ENCODE assay signal across 21 mouse cellular contexts in genomic region chr3:73401395-73401794, GRCm38 (mm10).
DNase-seq lines count a peak whose midpoint lies in the region; ATAC-seq lines count a peak whose summit lies in the region.
"Had no signal": no experiment of that assay in that cellular context is flagged by ENCODE, and none has a peak within 500 bp of the region (broad histone marks: within the 10 kb centered on the region; RNA-seq: fewer than 3 reads in every experiment).

No protein-coding gene starts in this region.

- H3K4me1 ChIP-seq in midbrain, embryonic 14.5 days (ENCODE audit: control insufficient read depth, insufficient read depth, low read length) = no peaks in the 10 kb centered on the region
- no peaks in the 10 kb centered on the region for H3K4me1 ChIP-seq in midbrain, embryonic 11.5 days (ENCODE audit: control insufficient read depth, insufficient read depth, low read length)
- H3K4me1 ChIP-seq: forebrain, embryonic 15.5 days; heart, embryonic 15.5 days; hindbrain, embryonic 15.5 days; limb, embryonic 10.5 days; liver, embryonic 13.5 days; megakaryocyte, embryonic 14.5 days; stomach, embryonic 15.5 days had no signal

- no peak overlapping the region for H3K9ac ChIP-seq in midbrain, embryonic 14.5 days (replicated peaks; ENCODE audit: low read length)
- H3K9ac ChIP-seq in midbrain, embryonic 11.5 days (ENCODE audit: low read length) = no peak overlapping the region
- H3K9ac ChIP-seq: forebrain, embryonic 15.5 days; heart, embryonic 15.5 days; hindbrain, embryonic 15.5 days; liver, embryonic 13.5 days; stomach, embryonic 15.5 days had no signal

- no peaks in the 10 kb centered on the region for H3K9me3 ChIP-seq in midbrain, embryonic 14.5 days (ENCODE audit: control insufficient read depth, low read length)
- no peaks in the 10 kb centered on the region for H3K9me3 ChIP-seq in midbrain, embryonic 11.5 days (ENCODE audit: control insufficient read depth, low read length)
- H3K9me3 ChIP-seq: forebrain, embryonic 15.5 days; heart, embryonic 15.5 days; hindbrain, embryonic 15.5 days; limb, embryonic 10.5 days; liver, embryonic 13.5 days; megakaryocyte, embryonic 14.5 days; stomach, embryonic 15.5 days had no signal

- no peaks in the 10 kb centered on the region for H3K27me3 ChIP-seq in midbrain, embryonic 14.5 days (ENCODE audit: control insufficient read depth, insufficient read depth, low read length)
- H3K27me3 ChIP-seq in midbrain, embryonic 11.5 days (ENCODE audit: control insufficient read depth, insufficient read depth, low read length) = no peaks in the 10 kb centered on the region
- H3K27me3 ChIP-seq: forebrain, embryonic 15.5 days; heart, embryonic 15.5 days; hindbrain, embryonic 15.5 days; liver, embryonic 13.5 days; megakaryocyte, embryonic 14.5 days; stomach, embryonic 15.5 days had no signal

- intact Hi-C loops in left cerebral cortex, postnatal 14 days (cut with DNase I) = loop anchor here (5.0 kb wide), 1 partner anchor 334 kb away; no protein-coding TSS in a partner anchor

- DNase-seq in frontal cortex, adult 2 months (ENCODE audit: extremely low spot score in 1 of 2, low spot score in 1 of 2) = peak; percentile 20 to 58
- no peak for DNase-seq in frontal cortex, postnatal 10 days (ENCODE audit: low spot score in 2 of 2)
- DNase-seq in midbrain, embryonic 14.5 days = peak; percentile 12
- DNase-seq in midbrain, embryonic 11.5 days (ENCODE audit: low spot score, missing footprints) = no peak
- DNase-seq in layer of hippocampus, adult 11-12 months (ENCODE audit: low spot score) = peak; percentile 41
- DNase-seq in left cerebral cortex, postnatal 14 days (ENCODE audit: low spot score in 2 of 2) = peak; percentile 14 to 22
- no peak for DNase-seq in lung, postnatal 10 days
- no peak for DNase-seq in urinary bladder, postnatal 25 days (ENCODE audit: low spot score)
- DNase-seq: adrenal gland, postnatal 36 days; kidney, adult 2 months; kidney, postnatal 36 days; liver, embryonic 13.5 days; spleen, adult 18-20 months; thymus, postnatal 14 days had no signal

- ATAC-seq in midbrain, embryonic 14.5 days (ENCODE audit: low FRiP score, low TSS enrichment) = no peak
- no peak for ATAC-seq in midbrain, embryonic 11.5 days (ENCODE audit: low FRiP score)
- ATAC-seq: CD4-positive, CD25-positive, alpha-beta regulatory T cell, adult 4 months; forebrain, embryonic 15.5 days had no signal

- no peak overlapping the region for H3K4me2 ChIP-seq in midbrain, embryonic 14.5 days (ENCODE audit: low read length)
- H3K4me2 ChIP-seq in midbrain, embryonic 11.5 days = no peak overlapping the region
- H3K4me2 ChIP-seq: forebrain, embryonic 15.5 days; heart, embryonic 15.5 days; hindbrain, embryonic 15.5 days; liver, embryonic 13.5 days; stomach, embryonic 15.5 days had no signal

- no peak overlapping the region for H3K27ac ChIP-seq in midbrain, embryonic 14.5 days (replicated peaks; ENCODE audit: low read depth, low read length)
- H3K27ac ChIP-seq in midbrain, embryonic 11.5 days (ENCODE audit: low read depth, low read length) = no peak overlapping the region
- H3K27ac ChIP-seq: forebrain, embryonic 15.5 days; heart, embryonic 15.5 days; hindbrain, embryonic 15.5 days; limb, embryonic 10.5 days; liver, embryonic 13.5 days; stomach, embryonic 15.5 days had no signal

- H3K36me3 ChIP-seq in midbrain, embryonic 14.5 days (ENCODE audit: control insufficient read depth, insufficient read depth, low read length) = no peaks in the 10 kb centered on the region
- H3K36me3 ChIP-seq in midbrain, embryonic 11.5 days (ENCODE audit: control insufficient read depth, insufficient read depth, low read length) = no peaks in the 10 kb centered on the region
- H3K36me3 ChIP-seq: forebrain, embryonic 15.5 days; heart, embryonic 15.5 days; hindbrain, embryonic 15.5 days; limb, embryonic 10.5 days; liver, embryonic 13.5 days; stomach, embryonic 15.5 days had no signal

- no peak overlapping the region for H3K4me3 ChIP-seq in midbrain, embryonic 14.5 days (replicated peaks; ENCODE audit: low read depth, low read length)
- H3K4me3 ChIP-seq in midbrain, embryonic 11.5 days (ENCODE audit: low read depth, low read length) = no peak overlapping the region
- H3K4me3 ChIP-seq: forebrain, embryonic 15.5 days; heart, embryonic 15.5 days; hindbrain, embryonic 15.5 days; limb, embryonic 10.5 days; liver, embryonic 13.5 days; megakaryocyte, embryonic 14.5 days; stomach, embryonic 15.5 days had no signal

- WGBS in midbrain, embryonic 14.5 days = 78% methylated on average over 4 of the region's 4 CpGs
- 83% methylated on average over 4 of the region's 4 CpGs for WGBS in midbrain, embryonic 11.5 days

Comparison
In these comparisons a context has a peak if more than half of its experiments do, and no peak if none do; other contexts are left out.
1. DNase-seq: peak in frontal cortex, adult 2 months (2 of 2), midbrain, embryonic 14.5 days (single experiment), layer of hippocampus, adult 11-12 months (single experiment) and left cerebral cortex, postnatal 14 days (2 of 2); none in frontal cortex, postnatal 10 days (0 of 2), midbrain, embryonic 11.5 days (single experiment), lung, postnatal 10 days (single experiment) and urinary bladder, postnatal 25 days (single experiment).